Mouse (Mus musculus): Measurements from ENCODE around the gene Cadps. TPM values are rescaled to one million over a fixed set of nuclear protein-coding genes. Genes with fewer than 3 reads are reported as not detected.

Cadps gene
- polyA plus RNA-seq, 1 experiment from 2014 or later: 0.01 TPM

DNA sequence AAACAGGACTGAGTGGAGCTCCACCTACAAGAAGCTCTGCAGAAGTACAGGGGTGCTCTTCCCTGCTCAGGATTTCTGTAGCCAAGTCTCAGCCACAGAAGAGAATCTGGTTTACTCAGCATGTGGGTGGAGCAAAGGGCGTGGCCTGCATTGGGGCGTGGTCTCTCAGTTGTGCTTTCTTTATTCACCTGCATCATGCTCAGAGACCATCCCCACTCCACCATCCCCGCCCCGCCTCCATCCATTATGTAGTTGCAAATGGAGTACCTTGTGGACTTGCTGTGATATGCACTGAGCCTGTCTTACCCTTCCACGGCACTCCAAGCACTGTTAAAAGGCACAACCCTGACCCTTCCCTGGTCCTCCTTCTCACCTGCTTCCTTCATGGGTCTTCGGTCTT, 271.5 kb downstream of the Cadps start:
- no peak for ATAC-seq (ENCODE audit: insufficient read depth)
- Histone ChIP-seq H3K36me3 (replicated peaks) (no peaks in the 10 kb centered on the region), H3K9ac (no peak overlapping the region), H3K27ac (replicated peaks) (no peak overlapping the region), H3K9me3 (replicated peaks) (no peaks in the 10 kb centered on the region), H3K27me3 (no peaks in the 10 kb centered on the region), H3K4me3 (replicated peaks) (no peak overlapping the region), H3K4me2 (no peak overlapping the region), H3K4me1 (replicated peaks) (no peaks in the 10 kb centered on the region)
- WGBS (ENCODE audit: insufficient replicate concordance): 49% methylated on average over 6 of the region's 6 CpGs

DNA sequence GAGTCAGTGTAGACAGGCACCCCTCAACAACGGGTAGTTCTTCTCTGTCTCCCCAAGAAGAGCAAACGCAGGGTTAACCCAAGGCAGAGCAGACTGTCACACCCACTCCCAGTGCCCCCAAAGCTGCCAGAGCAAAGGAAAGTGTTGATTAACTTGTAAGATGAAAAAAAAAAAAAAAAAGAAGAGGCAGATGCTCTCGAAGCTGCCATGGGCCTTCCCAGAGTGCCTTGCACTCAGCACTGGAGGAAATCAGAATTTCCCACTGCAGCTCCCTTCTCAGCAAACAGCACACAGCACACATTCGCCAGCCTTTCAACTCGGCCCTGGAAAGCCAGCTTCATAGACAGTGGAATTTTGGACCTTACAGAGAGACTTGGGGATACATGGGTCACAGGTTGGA, 271.9 kb downstream of the Cadps start:
- WGBS (ENCODE audit: insufficient replicate concordance): 30% methylated on average over 5 of the region's 5 CpGs
- Histone ChIP-seq H3K27ac (replicated peaks) (no peak overlapping the region), H3K9ac (no peak overlapping the region), H3K27me3 (no peaks in the 10 kb centered on the region), H3K4me1 (replicated peaks) (no peaks in the 10 kb centered on the region), H3K36me3 (replicated peaks) (no peaks in the 10 kb centered on the region), H3K4me2 (no peak overlapping the region), H3K9me3 (replicated peaks) (no peaks in the 10 kb centered on the region), H3K4me3 (replicated peaks) (no peak overlapping the region)
- no peak for ATAC-seq (ENCODE audit: insufficient read depth)

GRCm38 (mm10) chr14:12549290-12549689, 273.6 kb downstream of the Cadps start:
- Histone ChIP-seq H3K36me3 (replicated peaks) (no peaks in the 10 kb centered on the region), H3K4me2 (no peak overlapping the region), H3K9ac (no peak overlapping the region), H3K27me3 (no peaks in the 10 kb centered on the region), H3K4me1 (replicated peaks) (no peaks in the 10 kb centered on the region), H3K27ac (replicated peaks) (no peak overlapping the region), H3K4me3 (replicated peaks) (no peak overlapping the region), H3K9me3 (replicated peaks) (no peaks in the 10 kb centered on the region)
- ATAC-seq (ENCODE audit: insufficient read depth): no peak

GRCm38 (mm10) chr14:12547496-12547895, 275.4 kb downstream of the Cadps start:
- no peak for ATAC-seq (ENCODE audit: insufficient read depth)
- H3K9ac ChIP-seq: no peak overlapping the region
- no peaks in the 10 kb centered on the region for H3K4me1 ChIP-seq (replicated peaks)
- H3K4me3 ChIP-seq (replicated peaks): no peak overlapping the region
- no peaks in the 10 kb centered on the region for H3K27me3 ChIP-seq
- no peaks in the 10 kb centered on the region for H3K36me3 ChIP-seq (replicated peaks)
- no peak overlapping the region for H3K4me2 ChIP-seq
- no peaks in the 10 kb centered on the region for H3K9me3 ChIP-seq (replicated peaks)
- 72% methylated on average over 4 of the region's 4 CpGs for WGBS (ENCODE audit: insufficient replicate concordance)
- no peak overlapping the region for H3K27ac ChIP-seq (replicated peaks)

DNA sequence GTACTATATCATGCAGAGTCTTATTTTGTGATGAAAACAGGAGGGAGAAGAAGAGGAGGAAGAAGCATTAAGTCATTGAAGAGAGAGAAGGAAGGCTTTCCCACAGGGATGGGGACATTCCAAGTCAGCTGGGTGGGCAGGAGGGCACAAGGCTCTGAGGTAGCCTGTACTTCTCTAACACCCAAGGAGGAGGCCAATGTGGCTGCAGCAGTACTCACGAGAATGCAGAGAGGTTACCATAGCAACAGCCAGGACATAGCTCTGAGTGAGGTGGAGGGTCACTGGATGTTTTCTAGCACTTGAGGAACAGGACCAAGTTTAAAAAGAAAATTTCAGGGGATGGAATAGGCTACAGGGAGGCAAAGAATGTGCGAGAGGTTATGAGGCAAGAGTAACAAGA, 281.1 kb downstream of the Cadps start:
- H3K36me3 ChIP-seq (replicated peaks): no peaks in the 10 kb centered on the region
- no peaks in the 10 kb centered on the region for H3K9me3 ChIP-seq (replicated peaks)
- H3K4me2 ChIP-seq: no peak overlapping the region
- H3K9ac ChIP-seq: no peak overlapping the region
- WGBS (ENCODE audit: insufficient replicate concordance): 31% methylated on average over 2 of the region's 2 CpGs
- ATAC-seq (ENCODE audit: insufficient read depth): no peak
- H3K4me3 ChIP-seq (replicated peaks): no peak overlapping the region
- no peaks in the 10 kb centered on the region for H3K27me3 ChIP-seq
- no peak overlapping the region for H3K27ac ChIP-seq (replicated peaks)
- H3K4me1 ChIP-seq (replicated peaks): no peaks in the 10 kb centered on the region

- WGBS (ENCODE audit: insufficient replicate concordance): 56% methylated on average over 5 of the region's 5 CpGs
- Histone ChIP-seq H3K4me1 (replicated peaks) (no peaks in the 10 kb centered on the region), H3K4me3 (replicated peaks) (no peak overlapping the region), H3K4me2 (no peak overlapping the region), H3K27ac (replicated peaks) (no peak overlapping the region), H3K9me3 (replicated peaks) (no peaks in the 10 kb centered on the region), H3K9ac (no peak overlapping the region), H3K27me3 (no peaks in the 10 kb centered on the region), H3K36me3 (replicated peaks) (no peaks in the 10 kb centered on the region)
- no peak for ATAC-seq (ENCODE audit: insufficient read depth)
These were observed 283.8 kb downstream of the Cadps start for GRCm38 (mm10) chr14:12539071-12539470.

DNA sequence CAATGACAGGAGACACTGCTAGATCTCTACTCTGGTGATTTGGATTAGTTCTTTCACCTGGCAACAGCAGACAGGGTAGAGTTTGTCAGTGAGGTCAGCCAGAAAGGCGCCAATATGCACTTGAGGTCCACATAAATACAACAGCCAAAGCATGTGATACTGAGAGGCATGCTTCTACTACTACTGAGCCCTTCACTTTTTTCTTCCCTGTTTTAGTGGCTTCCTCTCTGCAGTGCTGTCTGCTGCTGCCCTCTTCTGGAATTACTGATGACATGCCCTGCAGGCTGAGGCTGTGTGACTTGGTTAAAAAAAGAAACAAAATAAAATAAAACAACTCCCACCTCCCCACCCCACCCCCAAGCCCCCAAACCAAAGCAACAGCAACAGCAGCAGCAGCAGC, 291.8 kb downstream of the Cadps start:
- no peak overlapping the region for H3K9ac ChIP-seq
- no peaks in the 10 kb centered on the region for H3K4me1 ChIP-seq (replicated peaks)
- H3K4me3 ChIP-seq (replicated peaks): no peak overlapping the region
- no peak overlapping the region for H3K27ac ChIP-seq (replicated peaks)
- H3K9me3 ChIP-seq (replicated peaks): no peaks in the 10 kb centered on the region
- no peaks in the 10 kb centered on the region for H3K36me3 ChIP-seq (replicated peaks)
- WGBS (ENCODE audit: insufficient replicate concordance): 15% methylated on average over 1 of the region's 1 CpGs
- H3K27me3 ChIP-seq: no peaks in the 10 kb centered on the region
- no peak overlapping the region for H3K4me2 ChIP-seq
- ATAC-seq (ENCODE audit: insufficient read depth): no peak

GRCm38 (mm10) chr14:12530554-12530953, 292.3 kb downstream of the Cadps start:
- Histone ChIP-seq H3K36me3 (replicated peaks) (no peaks in the 10 kb centered on the region), H3K4me1 (replicated peaks) (no peaks in the 10 kb centered on the region), H3K9ac (no peak overlapping the region), H3K9me3 (replicated peaks) (no peaks in the 10 kb centered on the region), H3K4me3 (replicated peaks) (no peak overlapping the region), H3K27me3 (no peaks in the 10 kb centered on the region), H3K27ac (replicated peaks) (no peak overlapping the region), H3K4me2 (no peak overlapping the region)
- ATAC-seq (ENCODE audit: insufficient read depth): no peak
- WGBS (ENCODE audit: insufficient replicate concordance): 35% methylated on average over 3 of the region's 3 CpGs

DNA sequence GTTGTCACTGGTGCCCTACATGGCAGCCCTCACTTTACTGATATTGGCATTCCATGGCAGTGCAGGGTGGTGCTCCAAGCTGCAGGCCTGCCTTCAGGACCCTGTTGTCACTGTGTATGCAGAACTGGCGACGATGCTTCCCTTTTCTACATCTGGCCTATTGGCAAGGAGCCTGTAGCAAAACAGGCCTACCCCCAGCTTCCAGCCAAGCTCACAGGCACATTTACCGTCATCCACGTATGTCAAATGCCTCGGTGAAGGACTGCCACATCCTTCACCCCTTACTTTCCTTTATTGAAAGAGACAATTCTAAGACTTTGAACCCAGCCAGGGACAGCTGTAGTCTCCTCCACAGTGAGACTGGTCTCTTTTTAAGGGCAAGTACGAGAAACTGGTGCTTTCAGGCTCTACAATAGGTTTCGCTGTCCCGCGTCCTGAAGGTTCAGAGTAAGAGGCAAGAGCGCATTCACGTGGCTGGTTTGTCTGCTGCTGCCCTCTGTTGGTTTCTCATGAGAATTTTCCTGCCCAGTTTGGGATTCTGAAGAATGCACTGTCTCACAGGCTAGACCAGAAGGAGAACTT, 292.8 kb downstream of the Cadps start:
- WGBS (ENCODE audit: insufficient replicate concordance): 11% methylated on average over 11 of the region's 11 CpGs
- ATAC-seq (ENCODE audit: insufficient read depth): no peak
- H3K4me2 ChIP-seq: no peak overlapping the region

DNA sequence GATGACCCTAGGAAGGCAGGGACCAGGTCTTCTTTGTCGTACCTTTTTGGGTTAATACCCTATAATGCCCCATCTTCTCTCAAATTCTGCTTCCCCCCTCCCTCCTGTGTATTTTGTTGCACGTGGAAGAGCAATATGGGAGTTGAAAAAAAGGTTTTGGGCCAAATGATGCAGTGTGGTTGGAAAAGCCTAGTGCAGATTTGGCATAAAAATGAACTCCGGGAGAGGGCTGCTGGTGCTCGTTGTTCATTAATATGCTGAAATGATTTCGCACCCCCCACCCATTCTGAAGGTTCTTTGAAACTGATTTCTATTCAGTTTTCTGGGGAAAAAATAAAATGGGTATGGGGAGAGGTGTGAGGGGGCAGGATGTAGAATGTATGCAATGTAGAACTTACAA, 295.6 kb downstream of the Cadps start:
- ATAC-seq (ENCODE audit: insufficient read depth): no peak
- no peaks in the 10 kb centered on the region for H3K27me3 ChIP-seq
- no peak overlapping the region for H3K9ac ChIP-seq
- H3K4me1 ChIP-seq (replicated peaks): no peaks in the 10 kb centered on the region
- no peak overlapping the region for H3K27ac ChIP-seq (replicated peaks)
- no peak overlapping the region for H3K4me3 ChIP-seq (replicated peaks)
- H3K36me3 ChIP-seq (replicated peaks): no peaks in the 10 kb centered on the region
- H3K4me2 ChIP-seq: no peak overlapping the region
- WGBS (ENCODE audit: insufficient replicate concordance): 56% methylated on average over 5 of the region's 5 CpGs
- H3K9me3 ChIP-seq (replicated peaks): no peaks in the 10 kb centered on the region

More for the DNA sequence above, 292.8 kb downstream of the Cadps start:
- Histone ChIP-seq H3K27me3 (no peaks in the 10 kb centered on the region), H3K27ac (replicated peaks) (no peak overlapping the region), H3K9ac (no peak overlapping the region), H3K36me3 (replicated peaks) (no peaks in the 10 kb centered on the region), H3K4me3 (replicated peaks) (no peak overlapping the region), H3K9me3 (replicated peaks) (no peaks in the 10 kb centered on the region), H3K4me1 (replicated peaks) (no peaks in the 10 kb centered on the region)

- Histone ChIP-seq H3K9ac (no peak overlapping the region), H3K4me3 (replicated peaks) (no peak overlapping the region), H3K36me3 (replicated peaks) (no peaks in the 10 kb centered on the region), H3K4me1 (replicated peaks) (no peaks in the 10 kb centered on the region), H3K4me2 (no peak overlapping the region), H3K9me3 (replicated peaks) (no peaks in the 10 kb centered on the region), H3K27ac (replicated peaks) (no peak overlapping the region), H3K27me3 (no peaks in the 10 kb centered on the region)
- 66% methylated on average over 7 of the region's 7 CpGs for WGBS (ENCODE audit: insufficient replicate concordance)
- no peak for ATAC-seq (ENCODE audit: insufficient read depth)
These were observed 315.9 kb downstream of the Cadps start for GRCm38 (mm10) chr14:12507018-12507417.

GRCm38 (mm10) chr14:12504191-12504947, 318.5 kb downstream of the Cadps start:
- H3K27ac ChIP-seq (replicated peaks): no peak overlapping the region
- 63% methylated on average over 12 of the region's 12 CpGs for WGBS (ENCODE audit: insufficient replicate concordance)
- no peaks in the 10 kb centered on the region for H3K27me3 ChIP-seq
- ATAC-seq (ENCODE audit: insufficient read depth): no peak
- H3K9ac ChIP-seq: no peak overlapping the region
- no peak overlapping the region for H3K4me3 ChIP-seq (replicated peaks)
- H3K9me3 ChIP-seq (replicated peaks): no peaks in the 10 kb centered on the region
- H3K36me3 ChIP-seq (replicated peaks): no peaks in the 10 kb centered on the region
- no peaks in the 10 kb centered on the region for H3K4me1 ChIP-seq (replicated peaks)
- no peak overlapping the region for H3K4me2 ChIP-seq

All from liver, embryonic 15.5 days (tissue).